Mouse (Mus musculus) gastrocnemius, adult 2 months (tissue): ENCODE data around the gene Fam172a. TPM values are rescaled to one million over a fixed set of nuclear protein-coding genes. Genes with fewer than 3 reads are reported as not detected.
A peak's percentile ranks its signal among the peaks of the same experiment; 100 is the strongest.

ENCODE experiments used
- DNase-seq: peaks from one replicate; pipeline ENCODE4 v3.0.0; 2022
- H3K27ac ChIP-seq: fragments of 200-600 bp; 2 replicates; pipeline ENCODE4 v1.8.1; 2022; ENCODE audit warnings: mild to moderate bottlenecking
- H3K4me3 ChIP-seq: fragments of 200-600 bp; 2 replicates; pipeline ENCODE4 v1.8.1; 2022; ENCODE audit warnings: mild to moderate bottlenecking, moderate library complexity
- CTCF ChIP-seq: fragments of 200-600 bp; IDR thresholded peaks from 2 replicates; pipeline ENCODE4 v1.8.1; 2022; ENCODE audit warnings: antibody characterized with exemption, mild to moderate bottlenecking, moderate library complexity
- intact Hi-C: fragments of 180-260 bp; cut with DNase I; formaldehyde crosslinking; loops from one replicate; pipeline ENCODE4 v1.15.1; 2025
- total RNA-seq, 2 experiments: library from RNA; stranded (reverse); gene quantifications; 2 replicates each; pipeline ENCODE4 v1.2.3; 2021

Fam172a gene
- total RNA-seq, 2 experiments from 2014 or later, result 7.8 to 8.7 TPM

DNA sequence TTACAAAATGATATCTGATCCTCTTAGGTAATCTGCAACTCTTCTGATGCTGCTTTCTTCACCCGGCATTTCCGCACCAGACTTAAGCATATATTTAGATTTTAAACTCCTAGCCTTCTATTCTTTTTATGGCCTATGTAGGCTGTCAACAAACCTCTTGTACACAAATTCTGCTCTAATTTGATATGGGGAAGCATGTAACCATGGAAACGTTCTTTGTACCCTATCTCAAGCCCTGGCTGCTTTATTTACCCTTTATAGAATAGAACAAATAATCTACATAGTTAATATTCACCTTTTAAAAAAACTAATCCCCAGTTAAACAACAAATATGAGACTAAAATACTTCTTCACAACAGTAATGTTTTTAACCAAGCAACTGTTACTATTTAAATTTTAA lies 176.7 kb downstream of the Fam172a start:
- no peak for TF ChIP-seq CTCF
- Histone ChIP-seq H3K27ac (no peak overlapping the region), H3K4me3 (no peak overlapping the region)
- intact Hi-C loops, result no loop called here
- DNase-seq, result no peak

DNA sequence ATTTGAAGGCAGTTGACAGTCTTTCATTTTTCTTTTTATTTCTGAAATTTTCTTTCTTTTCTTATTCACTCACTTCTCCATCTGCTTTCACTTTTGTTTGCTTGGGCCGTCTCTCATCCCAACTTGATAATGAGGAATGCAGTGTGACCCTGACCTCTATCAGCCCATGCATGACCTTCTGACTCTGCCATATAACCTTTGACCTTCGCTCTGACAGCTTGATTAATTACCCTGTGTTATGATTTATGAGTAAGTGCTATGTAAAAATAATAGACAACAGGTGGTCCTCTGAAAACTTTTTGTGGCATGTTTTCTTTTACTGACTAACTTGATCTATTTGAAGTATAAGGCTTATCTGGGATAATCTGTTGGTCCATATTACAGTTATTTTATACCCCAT lies 195.8 kb downstream of the Fam172a start:
- H3K27ac ChIP-seq, result no peak overlapping the region
- TF ChIP-seq CTCF, result no peak
- H3K4me3 ChIP-seq, result no peak overlapping the region
- intact Hi-C loops, result no loop called here
- DNase-seq, result no peak

DNA sequence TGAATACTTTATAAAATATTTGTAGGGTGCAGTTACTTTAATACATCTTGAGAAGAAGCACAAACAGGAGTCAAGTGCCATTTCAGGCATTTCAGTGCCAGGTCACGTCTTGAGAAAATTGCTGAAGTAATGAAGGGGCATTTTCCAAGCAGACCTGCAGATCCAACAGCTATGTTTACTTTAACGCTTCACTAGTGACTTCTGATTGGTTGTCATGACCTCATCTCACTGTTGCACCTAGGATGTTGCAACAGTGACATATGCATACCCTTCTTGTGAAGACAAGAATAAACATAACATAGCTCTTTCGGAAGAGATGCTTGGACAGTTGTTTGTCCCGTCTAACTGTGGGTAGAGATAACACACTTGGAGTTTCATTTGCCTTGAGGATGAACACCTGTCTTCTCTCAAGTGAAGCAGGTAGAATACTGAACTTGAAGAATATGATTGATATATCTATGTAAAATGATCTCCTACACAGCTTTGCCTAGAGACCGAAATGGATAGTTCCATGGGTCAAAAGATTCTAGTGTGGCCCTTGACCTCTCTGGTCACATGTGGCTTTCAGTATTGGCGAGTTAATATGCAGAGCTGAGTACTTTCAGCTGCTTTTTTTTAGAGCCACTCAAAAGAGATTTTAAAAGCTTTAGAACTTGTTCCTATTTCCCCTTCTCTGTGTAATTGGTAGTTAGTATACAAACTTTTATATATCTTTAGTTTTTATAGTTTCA lies 196.4 kb downstream of the Fam172a start:
- H3K27ac ChIP-seq, result no peak overlapping the region
- TF ChIP-seq CTCF, result no peak
- intact Hi-C loops, result no loop called here
- H3K4me3 ChIP-seq, result no peak overlapping the region
- DNase-seq, result no peak

DNA sequence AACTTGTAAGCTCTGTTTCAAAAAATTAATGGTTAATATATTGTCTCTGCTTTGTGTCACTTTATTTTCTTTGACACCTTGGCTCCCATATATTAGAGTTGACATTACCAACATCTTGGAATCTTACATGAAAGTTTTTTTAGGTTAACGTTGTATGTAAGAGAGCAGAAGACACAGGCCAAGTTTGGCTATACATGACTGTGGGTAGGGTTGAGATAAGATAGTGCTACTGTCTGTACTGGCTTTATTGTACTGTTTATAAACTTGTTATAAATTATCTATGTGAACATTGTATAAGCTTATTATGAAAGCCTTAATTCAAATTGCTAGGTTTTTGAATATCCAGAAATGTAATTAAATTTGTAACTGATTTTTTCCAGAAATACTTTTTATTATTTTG lies 197.9 kb downstream of the Fam172a start:
- Histone ChIP-seq H3K27ac (no peak overlapping the region), H3K4me3 (no peak overlapping the region)
- intact Hi-C loops, result no loop called here
- no peak for TF ChIP-seq CTCF
- DNase-seq, result no peak

DNA sequence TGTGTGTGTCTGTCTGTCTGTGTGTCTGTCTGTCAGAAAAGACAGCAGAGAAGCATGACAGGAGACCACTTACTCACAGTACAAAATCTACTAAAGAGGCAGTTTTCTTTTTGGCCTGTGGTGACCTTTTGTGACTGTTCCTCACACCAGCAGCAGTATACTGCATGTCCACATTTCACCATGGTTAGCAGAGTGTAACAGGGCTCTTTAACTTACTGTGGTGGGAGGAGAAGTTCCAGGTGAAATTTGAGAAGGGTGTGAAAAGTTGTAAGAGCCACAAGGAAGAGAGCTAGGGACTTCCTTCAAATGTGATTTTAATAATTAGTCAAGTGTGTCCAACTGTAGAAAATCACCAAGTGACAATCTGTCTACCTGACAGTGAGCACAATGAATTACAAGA lies 199.0 kb downstream of the Fam172a start:
- DNase-seq, result no peak
- intact Hi-C loops, result no loop called here

DNA sequence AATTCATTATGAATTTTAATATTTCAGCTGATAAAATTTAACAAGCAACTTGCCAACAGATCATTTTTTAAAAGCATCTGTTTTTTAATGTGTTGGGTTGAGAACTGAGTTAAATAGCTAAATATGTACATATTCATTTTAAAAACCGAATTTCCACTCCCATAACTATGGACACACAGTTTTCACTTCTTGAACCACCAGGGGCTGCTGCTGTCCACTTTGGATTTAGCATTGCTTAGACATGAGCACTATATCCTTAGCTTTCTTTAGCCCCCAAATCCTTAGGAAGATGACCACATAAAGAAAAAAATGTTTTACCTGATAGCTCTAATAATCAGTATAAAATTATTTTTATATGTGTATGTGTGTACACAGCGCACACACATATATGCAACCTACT lies 207.4 kb downstream of the Fam172a start:
- no peak; the same call in 1 of the 2 replicates for TF ChIP-seq CTCF
- no peak overlapping the region for H3K4me3 ChIP-seq
- no peak for DNase-seq
- intact Hi-C loops, result no loop called here
- H3K27ac ChIP-seq, result no peak overlapping the region

More for the DNA sequence above, 199.0 kb downstream of the Fam172a start:
- Histone ChIP-seq H3K4me3 (no peak overlapping the region), H3K27ac (no peak overlapping the region)
- no peak for TF ChIP-seq CTCF

DNA sequence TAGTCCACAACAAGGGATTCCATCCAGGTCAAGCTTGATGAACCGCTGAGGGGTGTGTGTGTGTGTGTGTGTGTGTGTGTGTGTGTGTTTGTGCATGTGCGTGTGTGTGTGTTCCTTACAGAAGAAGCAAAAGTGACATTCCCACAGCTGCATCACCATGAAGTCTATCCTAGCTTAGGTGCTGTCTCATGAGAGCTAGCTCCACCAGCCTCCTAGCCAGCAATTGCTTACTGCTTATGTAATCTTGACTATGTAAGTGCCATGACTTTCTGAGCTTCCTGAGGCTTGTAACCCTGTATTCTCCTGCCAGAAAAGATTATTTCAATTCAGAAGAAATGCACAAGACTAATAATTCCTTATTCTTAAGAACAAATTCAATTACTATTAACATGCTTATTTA lies 221.0 kb downstream of the Fam172a start:
- no peak overlapping the region for H3K27ac ChIP-seq
- no peak for DNase-seq
- intact Hi-C loops, result no loop called here
- no peak overlapping the region for H3K4me3 ChIP-seq
- no peak for TF ChIP-seq CTCF

DNA sequence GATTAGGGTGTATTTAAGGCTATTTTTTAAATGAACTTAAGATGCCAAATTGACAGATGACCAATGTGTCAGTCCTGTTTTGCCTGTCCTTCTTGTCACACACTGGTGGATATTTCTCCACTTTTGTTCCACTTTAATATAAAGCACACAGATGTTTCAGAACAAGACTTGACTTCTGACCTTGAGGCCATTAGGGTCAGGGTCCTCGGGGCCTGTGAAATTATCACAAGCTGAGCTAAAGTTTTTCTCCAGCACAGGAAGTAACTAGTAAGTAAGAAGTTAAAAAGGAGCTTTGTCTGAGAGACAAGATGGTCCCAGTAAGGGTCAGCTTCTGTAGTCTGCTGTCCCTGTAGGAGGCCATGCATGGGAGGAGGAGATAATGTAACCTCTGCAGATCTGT lies 255.8 kb downstream of the Fam172a start:
- intact Hi-C loops, result no loop called here
- H3K4me3 ChIP-seq, result no peak overlapping the region
- DNase-seq, result no peak
- no peak overlapping the region for H3K27ac ChIP-seq
- no peak for TF ChIP-seq CTCF

DNA sequence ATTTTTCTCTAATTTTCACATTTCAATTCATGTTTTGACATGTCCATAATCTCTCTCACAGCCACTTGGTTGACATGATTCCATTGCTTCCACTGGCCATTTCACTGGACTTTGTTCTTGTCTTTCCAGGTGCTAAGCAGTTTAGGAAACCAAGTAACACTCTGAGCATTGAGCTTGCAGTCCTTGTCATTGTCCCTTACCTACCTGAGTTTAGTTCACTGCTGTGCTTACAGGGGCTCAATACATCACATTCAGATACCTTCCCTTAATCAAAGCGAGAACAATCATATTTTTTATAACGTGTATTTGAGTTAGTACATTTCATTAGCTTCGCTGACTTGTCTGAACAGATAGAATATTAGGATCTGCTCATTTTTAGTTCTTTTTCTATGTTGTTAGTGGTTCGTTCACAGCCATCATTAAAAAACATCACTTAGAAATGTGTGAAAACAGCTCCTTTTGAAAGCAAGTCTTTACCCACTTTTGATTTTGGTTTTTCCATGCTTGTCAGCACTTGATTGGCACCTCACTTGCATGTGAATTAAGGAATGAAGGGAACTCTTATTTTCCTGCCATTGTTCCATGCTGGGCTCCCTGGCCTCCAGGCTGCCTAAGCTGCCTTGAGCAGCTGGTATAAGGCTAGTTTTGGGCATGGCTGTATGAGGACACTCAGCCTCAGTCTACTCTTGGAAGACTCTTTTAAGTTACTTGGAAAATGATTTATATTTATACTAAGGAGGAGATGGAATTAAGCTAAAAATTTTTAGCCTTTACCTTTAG lies 257.9 kb downstream of the Fam172a start:
- no peak overlapping the region for H3K27ac ChIP-seq
- TF ChIP-seq CTCF, result no peak
- DNase-seq, result no peak
- no peak overlapping the region for H3K4me3 ChIP-seq
- intact Hi-C loops, result no loop called here

DNA sequence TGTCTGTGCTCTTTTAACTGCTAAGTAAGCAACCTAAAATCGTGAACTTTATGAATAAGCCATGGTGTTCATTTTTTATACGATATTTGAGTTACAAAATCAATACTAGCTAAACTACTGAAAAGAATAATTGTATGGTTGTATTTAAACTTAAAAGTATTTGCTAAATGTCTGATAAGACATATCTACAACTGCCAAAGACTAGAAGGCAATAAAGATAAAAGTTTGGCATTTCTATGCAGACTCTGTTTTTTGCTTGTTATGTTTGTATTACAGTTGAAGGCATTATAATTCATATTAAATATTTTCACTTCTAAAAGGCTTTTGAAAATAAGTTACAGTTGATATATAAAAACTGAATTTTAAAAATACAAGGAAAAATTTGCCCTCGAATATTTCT lies 274.4 kb downstream of the Fam172a start:
- intact Hi-C loops, result no loop called here
- no peak overlapping the region for H3K27ac ChIP-seq
- TF ChIP-seq CTCF, result no peak
- H3K4me3 ChIP-seq, result no peak overlapping the region
- no peak for DNase-seq

DNA sequence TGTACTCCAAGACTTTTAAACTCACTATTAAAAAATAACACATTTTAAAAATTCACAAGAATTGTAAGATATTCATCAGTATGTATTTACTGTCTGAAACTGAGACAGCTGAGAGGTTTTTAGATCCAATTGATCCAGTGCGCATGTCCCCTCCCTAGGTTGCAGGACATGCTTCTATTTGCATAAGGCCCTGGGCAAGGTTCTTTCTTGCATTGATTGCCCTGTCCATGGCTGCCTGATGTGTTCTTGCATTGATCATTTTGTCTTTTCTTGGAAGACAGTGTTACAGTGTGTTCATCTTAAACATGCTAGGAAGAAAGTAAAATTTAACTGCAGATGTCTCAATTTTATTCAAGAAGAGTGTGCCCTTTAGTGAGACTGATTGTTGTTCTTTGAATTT lies 275.3 kb downstream of the Fam172a start:
- TF ChIP-seq CTCF, result no peak
- no peak for DNase-seq
- intact Hi-C loops, result no loop called here
- Histone ChIP-seq H3K4me3 (no peak overlapping the region), H3K27ac (no peak overlapping the region)

DNA sequence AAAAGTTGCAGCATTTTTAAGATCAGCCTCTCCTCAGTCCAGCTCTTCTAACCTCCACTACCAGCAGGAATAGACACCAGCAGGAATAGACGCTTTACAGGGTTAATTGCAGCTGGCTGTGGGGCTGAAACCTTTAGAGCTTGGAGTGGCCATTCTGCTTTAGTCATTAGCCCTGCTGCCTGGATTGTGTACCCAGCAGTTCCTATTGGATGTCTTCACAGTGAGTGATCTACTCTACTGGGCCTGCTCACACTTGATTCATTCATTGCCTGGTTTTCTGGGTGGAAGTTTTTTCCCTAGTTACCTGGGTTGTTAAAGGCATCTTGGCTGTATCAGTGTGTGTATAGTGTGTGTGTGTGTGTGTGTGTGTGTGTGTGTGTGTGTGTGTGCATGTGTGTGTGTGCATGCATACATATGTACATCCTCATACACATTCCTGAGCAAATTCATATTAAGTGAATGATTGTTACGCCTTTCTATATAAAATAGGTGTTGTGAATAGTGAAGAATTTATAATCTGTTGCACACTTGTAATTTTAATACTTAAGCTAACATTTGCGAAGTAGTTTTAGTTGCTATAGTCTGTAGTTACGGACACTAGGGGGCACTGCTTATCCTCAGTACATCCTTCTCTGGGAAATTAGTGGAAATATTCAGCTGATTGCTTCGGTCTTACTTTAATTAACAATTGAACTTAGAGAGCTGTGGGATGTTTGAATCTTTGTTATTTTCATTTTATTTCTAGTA lies 280.4 kb downstream of the Fam172a start:
- intact Hi-C loops, result loop anchor here (2.0 to 5.0 kb wide), 2 partner anchors 205 to 219 kb away; no protein-coding TSS in a partner anchor
- DNase-seq, result no peak
- H3K4me3 ChIP-seq, result no peak overlapping the region
- TF ChIP-seq CTCF, result peak; percentile 73
- no peak overlapping the region for H3K27ac ChIP-seq

DNA sequence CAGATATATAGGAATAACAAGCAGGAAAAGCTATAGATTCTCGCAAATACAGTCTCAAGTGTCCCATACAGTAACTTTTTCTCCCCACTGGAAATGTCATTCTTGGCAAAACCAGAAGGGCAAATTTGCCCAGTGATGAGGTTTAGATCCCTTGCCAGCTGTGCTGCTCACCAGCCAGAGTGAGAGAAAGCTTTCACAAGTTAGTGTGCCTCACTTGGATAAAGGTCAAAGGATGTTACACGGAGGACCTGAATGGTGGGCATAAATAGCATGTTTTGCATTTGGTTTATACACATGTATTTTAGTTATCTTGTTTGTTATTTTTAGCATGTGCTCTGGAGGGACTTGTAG lies 281.0 kb downstream of the Fam172a start:
- Histone ChIP-seq H3K4me3 (no peak overlapping the region), H3K27ac (no peak overlapping the region)
- intact Hi-C loops, result loop anchor here (2.0 to 5.0 kb wide), 2 partner anchors 204 to 218 kb away; no protein-coding TSS in a partner anchor
- DNase-seq, result no peak
- no peak for TF ChIP-seq CTCF
